Mouse (Mus musculus) thymus, postnatal 25 days (tissue): Measurements from ENCODE around the gene Apol7c.
"Not testable (repeated sequence)": the region's sequence is repeated elsewhere in the genome, so short reads cannot be mapped to it uniquely, and the experiment has no call there.

ENCODE experiments used
- DNase-seq: peaks from one replicate; pipeline ENCODE4 v3.0.0; 2022

The Apol7c gene

DNA sequence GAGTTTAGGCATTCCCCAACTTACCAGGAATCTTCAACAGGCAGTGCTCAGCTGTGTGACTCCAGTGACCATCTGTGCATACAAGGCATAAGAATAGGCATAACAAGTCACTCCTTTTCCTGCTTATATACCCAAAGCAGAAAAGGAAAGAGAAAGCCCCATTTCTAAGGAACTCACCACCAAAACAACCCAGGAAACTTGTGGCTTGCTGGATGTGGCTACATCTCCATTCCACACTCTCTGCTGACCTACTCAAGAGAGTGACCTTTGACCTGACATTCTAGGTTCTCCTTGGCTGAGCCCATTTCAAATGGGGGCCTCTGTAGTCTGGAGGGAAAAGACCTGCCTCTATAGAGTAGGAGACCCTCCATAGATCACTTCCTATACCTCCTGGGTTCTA lies at the start of gene Apol7c:
Apol7c (minus strand) TSS at position 101 of the 400 bp plus-strand sequence.
- no peak for DNase-seq

DNA sequence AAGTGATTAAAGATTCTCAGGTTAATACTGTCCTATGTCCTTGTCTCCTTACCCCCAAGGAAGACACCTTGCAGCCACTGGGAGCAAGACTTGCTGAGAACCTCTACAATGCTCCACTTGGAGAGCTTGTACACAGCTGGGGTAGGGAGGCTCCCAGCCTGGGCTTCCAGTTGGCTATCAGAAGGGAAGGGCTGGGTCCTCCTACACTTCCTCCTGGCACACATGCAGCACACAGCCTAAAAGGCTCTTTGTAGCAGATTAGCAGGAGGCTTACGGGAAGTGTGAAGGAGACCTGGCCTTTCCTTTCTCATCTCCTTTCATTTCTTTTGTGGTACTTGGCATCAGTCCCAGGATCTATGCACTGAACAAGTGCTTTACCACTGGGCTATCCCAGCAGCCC lies 48.6 kb upstream of the Apol7c start:
- DNase-seq: no peak

DNA sequence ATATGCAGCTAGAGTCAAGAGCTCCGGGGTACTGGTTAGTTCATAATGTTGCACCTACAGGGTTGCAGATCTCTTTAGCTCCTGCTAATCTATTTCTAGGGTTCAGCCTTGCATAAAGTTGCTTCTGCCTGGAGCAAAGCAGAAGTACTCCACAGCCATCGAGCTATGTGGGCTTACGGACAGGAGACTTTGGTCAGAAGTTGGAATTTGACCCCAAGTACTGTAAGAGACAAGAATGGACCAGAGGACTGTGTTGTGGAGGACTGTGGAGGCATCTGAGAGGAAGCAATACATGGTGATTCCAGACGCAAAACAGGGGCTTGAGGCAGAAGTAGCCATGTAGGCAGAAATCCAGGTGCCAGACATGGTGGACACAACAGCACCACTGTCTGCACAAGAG lies 46.2 kb upstream of the Apol7c start:
- no peak for DNase-seq

DNA sequence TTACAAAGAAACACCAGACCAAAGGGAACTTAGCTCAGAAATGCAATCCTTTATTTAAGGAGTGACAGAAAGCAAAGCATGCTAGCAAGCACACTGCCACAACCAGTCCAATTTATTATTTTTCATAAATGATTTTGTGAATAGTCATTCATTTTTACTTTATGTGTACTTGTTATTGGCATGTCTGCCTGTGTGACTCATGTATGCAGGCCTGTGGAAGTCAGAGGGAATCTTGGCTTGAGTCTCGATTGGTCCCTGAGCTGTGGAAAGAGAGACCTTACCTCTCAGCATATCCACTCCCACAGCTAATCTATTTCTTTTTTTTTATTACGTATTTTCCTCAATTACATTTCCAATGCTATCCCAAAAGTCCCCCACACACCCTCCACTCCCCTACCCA lies 45.7 kb upstream of the Apol7c start:
- no peak for DNase-seq

DNA sequence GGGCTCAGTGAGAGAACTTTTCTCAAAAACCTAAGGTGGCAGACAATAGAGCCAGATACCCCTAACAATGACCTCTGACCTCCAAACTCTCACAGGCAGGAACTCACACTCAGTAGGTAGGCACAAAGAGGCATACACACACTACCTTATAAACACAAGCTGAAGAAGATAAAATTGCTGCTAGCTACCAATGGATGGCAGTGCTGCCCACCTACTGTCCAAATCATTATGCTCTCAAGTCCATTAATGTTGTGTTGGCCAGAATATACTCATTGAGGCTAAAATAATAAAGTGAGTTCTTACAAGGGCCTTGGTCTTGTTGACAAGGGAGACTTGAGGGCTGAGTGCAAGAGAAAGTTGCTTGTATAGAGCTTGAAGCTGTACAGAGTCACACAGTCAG lies 30.1 kb upstream of the Apol7c start:
- DNase-seq: no peak

DNA sequence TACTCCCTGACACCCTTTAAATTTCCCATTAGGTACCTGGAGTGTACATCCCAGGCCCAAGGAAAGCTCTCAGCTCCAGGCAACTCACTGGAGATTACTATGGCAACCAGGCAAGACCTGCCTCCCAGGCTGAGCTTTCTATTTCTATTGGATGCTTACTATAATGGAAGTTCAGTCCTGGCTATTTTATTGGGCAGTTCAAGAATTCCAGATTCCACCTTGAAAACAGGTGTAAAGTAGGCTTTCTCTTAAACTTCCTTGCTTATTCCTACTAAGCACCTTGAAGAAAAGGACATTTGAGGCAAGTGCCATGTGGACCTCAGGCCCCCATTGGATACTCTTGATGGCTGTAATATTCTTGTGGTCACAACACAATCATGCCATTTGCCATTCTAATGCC lies 28.7 kb upstream of the Apol7c start, which contains the start of gene 1700025B11Rik:
1700025B11Rik (minus strand) TSS at position 101 of the 400 bp plus-strand sequence.
- no peak for DNase-seq

DNA sequence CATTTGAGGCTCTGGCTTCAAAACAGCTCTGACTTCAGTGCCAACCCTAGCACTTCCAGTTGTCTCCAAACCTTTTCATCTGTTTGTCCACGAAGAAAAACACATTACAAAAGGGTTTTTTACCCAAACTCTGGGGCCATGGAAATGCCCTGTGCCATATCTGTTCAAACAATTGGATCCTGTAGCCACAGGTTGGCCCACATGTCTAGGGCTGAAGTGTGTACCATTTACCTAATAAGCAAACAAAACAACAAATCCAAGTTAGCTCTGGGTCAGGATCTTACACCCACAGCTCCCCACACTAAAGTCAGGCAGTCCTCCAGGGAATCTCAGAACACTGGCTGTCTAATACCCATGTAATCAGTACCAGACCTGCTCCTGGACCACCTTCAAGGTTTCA lies 6.1 kb upstream of the Apol7c start:
- not testable (repeated sequence) for DNase-seq

DNA sequence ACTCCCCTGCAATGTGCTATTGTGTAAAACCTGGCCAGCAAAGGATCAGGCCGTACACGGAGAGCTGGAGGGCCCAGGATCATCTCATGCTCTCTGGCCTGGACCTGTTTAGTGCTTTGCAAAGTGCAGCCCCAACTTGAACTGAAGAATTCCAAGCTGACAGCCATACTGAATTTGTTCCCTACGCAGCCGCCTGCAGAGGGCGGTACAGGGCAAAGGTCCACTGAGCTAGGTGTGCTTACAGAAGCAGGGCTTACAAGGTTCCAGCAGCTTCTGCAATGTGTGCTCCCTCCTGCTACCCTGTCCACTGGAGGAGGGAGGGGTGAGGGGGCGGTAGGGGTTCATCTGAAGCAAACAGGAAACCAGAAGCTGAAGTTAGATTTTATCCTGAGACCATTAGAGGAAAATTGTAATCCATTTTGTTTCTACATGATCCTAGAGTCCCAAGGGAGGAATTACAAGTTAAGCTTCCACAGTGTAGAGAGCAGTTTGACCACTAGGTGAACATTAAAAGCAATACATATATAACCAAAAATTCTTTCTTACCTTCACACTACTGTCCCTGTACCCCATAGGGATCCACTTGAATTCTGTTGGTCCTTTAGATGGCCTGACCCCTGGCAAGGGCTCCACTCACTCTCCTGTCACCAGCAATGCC lies 9.8 kb downstream of the Apol7c start:
- DNase-seq: peak; percentile 48

DNA sequence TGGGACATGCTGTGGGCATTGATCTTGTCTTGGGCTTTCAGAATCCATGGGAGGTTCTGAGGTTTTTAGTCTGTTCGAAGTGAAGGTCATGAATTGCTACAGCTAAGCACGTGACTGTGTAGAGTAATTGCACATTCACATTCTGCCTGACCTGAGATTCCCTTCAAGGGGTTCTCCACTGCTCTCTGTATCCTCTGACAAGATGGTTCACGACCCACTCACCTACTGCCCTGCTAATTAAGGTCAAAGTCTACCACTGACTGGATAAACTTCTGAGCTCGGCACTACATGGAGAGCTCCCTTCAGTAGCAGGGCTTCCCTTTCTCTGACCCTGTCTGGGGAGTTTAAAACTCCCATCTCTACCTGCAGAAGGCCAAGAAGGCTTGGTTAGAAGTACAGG lies 12.5 kb downstream of the Apol7c start:
- not testable (repeated sequence) for DNase-seq

DNA sequence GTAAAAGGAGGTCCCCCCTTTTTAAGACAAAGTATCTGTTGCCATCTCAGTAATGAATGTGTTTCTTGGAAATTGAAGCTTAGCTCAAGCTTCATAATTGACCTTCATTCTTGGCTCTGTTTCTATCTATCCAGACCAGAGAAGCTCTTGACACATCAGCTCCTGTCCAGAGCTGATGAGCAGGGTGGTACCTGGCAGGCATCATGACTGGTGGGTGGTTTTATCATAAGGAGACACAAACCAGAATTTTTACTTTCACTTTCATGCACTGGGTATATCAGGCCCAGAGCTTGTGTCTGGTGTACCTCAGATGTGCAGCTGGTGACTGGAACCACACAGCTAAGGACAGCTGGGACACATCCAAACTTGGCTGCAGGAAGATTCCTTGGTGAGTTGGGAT lies 25.1 kb downstream of the Apol7c start, which contains the start of gene Apol11a:
Apol11a (plus strand) TSS at position 306 of the 400 bp plus-strand sequence.
- DNase-seq: not testable (repeated sequence)

DNA sequence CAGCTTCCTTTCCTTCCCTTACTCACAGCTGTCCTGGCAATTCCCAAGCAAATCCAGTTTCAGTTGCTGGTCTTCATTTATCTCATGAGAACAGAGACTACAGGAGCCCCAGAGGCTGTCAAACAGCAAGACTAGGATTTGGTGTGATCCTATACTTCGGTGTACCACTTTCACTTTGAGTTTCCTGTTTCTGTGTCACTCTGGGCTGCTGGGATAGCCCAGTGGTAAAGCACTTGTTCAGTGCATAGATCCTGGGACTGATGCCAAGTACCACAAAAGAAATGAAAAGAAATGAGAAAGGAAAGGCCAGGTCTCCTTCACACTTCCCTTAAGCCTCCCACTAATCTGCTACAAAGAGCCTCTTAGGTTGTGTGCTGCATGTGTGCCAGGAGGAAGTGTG lies 38.4 kb downstream of the Apol7c start:
- DNase-seq: not testable (repeated sequence)

DNA sequence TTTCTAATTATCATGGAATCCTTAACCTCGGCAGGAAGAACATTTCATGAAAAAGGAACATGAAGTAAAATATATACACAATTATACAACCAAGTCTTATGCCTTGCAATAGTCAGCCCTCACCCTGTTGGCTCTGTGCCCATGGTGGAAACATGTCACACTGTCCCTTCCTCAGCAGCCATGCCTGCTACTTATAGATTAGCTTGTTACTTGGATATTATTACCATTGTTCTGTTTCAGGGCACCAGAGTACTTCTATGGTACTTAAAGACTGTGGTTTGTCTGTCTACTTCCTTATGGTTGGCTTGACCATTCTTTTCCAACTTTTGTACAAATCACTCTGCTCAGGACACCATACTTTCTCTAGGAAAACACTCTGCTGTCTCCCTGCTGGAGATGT lies 39.9 kb downstream of the Apol7c start:
- not testable (repeated sequence) for DNase-seq

DNA sequence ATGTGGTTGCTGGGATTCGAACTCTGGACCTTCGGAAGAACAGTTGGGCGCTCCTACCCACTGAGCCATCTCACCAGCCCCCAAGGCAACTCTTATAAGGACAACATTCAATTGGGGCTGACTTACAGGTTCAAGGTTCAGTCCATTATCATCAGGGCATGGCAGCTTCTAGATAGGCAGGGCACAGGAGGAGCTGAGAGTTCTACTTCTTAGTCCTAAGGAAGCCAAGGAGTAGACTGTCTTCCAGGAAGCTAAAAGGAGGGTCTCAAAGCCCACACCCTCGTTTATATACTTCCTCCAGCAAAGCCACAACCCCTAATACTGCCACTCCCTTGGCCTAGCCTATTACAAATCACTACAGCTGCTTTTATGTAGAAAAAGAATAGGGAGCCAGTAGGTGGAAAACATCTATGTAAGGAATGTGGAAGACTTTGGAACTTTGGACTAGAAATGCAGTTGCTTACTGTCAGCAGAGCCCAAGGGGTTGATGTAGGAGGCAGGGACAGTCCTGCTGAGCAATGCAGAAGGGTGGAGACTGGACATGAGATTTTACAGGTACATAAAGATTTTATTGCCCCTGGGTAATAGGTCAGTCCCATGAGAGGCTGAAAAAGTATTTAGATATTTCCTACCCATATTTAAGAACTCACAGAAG lies 50.8 kb downstream of the Apol7c start:
- no peak for DNase-seq

DNA sequence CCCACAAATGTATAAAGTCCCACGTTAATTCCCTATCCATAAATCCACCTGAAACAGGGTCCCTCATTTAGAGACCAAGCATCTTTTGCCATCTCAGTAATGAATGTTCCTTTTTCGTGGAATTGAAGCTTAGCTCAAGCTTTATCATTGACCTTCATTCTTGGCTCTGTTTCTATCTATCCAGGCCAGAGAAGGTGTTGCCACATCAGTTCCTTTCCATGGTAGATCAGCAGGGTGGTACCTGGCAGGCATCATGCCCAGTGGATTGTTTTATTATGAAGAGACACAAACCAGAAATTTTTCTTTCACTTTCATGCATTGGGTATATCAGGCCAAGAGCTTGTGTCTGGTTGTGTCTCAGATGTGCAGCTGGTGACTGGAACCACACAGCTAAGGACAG lies 56.4 kb downstream of the Apol7c start, which contains the start of gene Apol10a:
Apol10a (plus strand) TSS at position 355 of the 400 bp plus-strand sequence.
- not testable (repeated sequence) for DNase-seq
